Mouse (Mus musculus): ENCODE results near the gene Nlrp6.
"Not testable (repeated sequence)": the region's sequence is repeated elsewhere in the genome, so short reads cannot be mapped to it uniquely, and the experiment has no call there.

Gene Nlrp6

GRCm38 (mm10) chr7:140976720-140977119 is 56.0 kb downstream of the Nlrp6 start:
- not testable (repeated sequence) for DNase-seq

Measured in cerebellum, postnatal 14 days (tissue).